Mouse (Mus musculus): Measurements from ENCODE around the gene Myoz1. TPM values are rescaled to one million over a fixed set of nuclear protein-coding genes. Genes with fewer than 3 reads are reported as not detected.

The Myoz1 gene
- polyA plus RNA-seq, 1 experiment from 2014 or later = 1.8 TPM

GRCm38 (mm10) chr14:20694884-20695760 lies 38.8 kb upstream of the Myoz1 start, which contains the start of gene Fut11:
Fut11 (plus strand) TSS chr14:20694968.
- H3K4me2 ChIP-seq (ENCODE audit: low read depth, low read length) = peak within 1 kb of the TSS; percentile 87
- under 1% methylated on average over 97 of the region's 111 CpGs for WGBS
- H3K36me3 ChIP-seq (ENCODE audit: control insufficient read depth, insufficient read depth, low read length) = peaks cover 28% of the 10 kb centered on the region
- ATAC-seq (ENCODE audit: low read depth) = peak; percentile 94
- H3K9ac ChIP-seq (ENCODE audit: low read length) = peak within 1 kb of the TSS; percentile 96
- peak within 1 kb of the TSS; percentile 99 for H3K27ac ChIP-seq (ENCODE audit: low read length)
- H3K4me1 ChIP-seq (replicated peaks; ENCODE audit: control insufficient read depth, insufficient read depth, low read length) = peaks cover 25% of the 10 kb centered on the region
- H3K9me3 ChIP-seq (ENCODE audit: control insufficient read depth, low read length) = no peaks in the 10 kb centered on the region
- peak within 1 kb of the TSS; percentile 98 for H3K4me3 ChIP-seq (ENCODE audit: low read length)
- no peaks in the 10 kb centered on the region for H3K27me3 ChIP-seq (ENCODE audit: control insufficient read depth, insufficient read depth, low read depth, low read length)

- peak overlapping the region; percentile 99 for H3K27ac ChIP-seq (ENCODE audit: low read length)
- H3K9ac ChIP-seq (ENCODE audit: low read length) = peak overlapping the region; percentile 96
- H3K9me3 ChIP-seq (ENCODE audit: control insufficient read depth, low read length) = no peaks in the 10 kb centered on the region
- H3K36me3 ChIP-seq (ENCODE audit: control insufficient read depth, insufficient read depth, low read length) = peaks cover 36% of the 10 kb centered on the region
- no peaks in the 10 kb centered on the region for H3K27me3 ChIP-seq (ENCODE audit: control insufficient read depth, insufficient read depth, low read depth, low read length)
- WGBS = 44% methylated on average over 13 of the region's 13 CpGs
- peak; percentile 10; the same call in 1 of the 2 replicates for ATAC-seq (ENCODE audit: low read depth)
- peak overlapping the region; percentile 98 for H3K4me3 ChIP-seq (ENCODE audit: low read length)
- peak overlapping the region; percentile 87 for H3K4me2 ChIP-seq (ENCODE audit: low read depth, low read length)
- peaks cover 25% of the 10 kb centered on the region for H3K4me1 ChIP-seq (replicated peaks; ENCODE audit: control insufficient read depth, insufficient read depth, low read length)
Measured at GRCm38 (mm10) chr14:20694185-20694883, 38.0 kb upstream of the Myoz1 start.

GRCm38 (mm10) chr14:20693589-20694101 lies 37.3 kb upstream of the Myoz1 start:
- no peak for ATAC-seq (ENCODE audit: low read depth)
- H3K4me2 ChIP-seq (ENCODE audit: low read depth, low read length) = no peak overlapping the region
- no peaks in the 10 kb centered on the region for H3K9me3 ChIP-seq (ENCODE audit: control insufficient read depth, low read length)
- H3K9ac ChIP-seq (ENCODE audit: low read length) = no peak overlapping the region
- H3K27ac ChIP-seq (ENCODE audit: low read length) = no peak overlapping the region
- WGBS = 85% methylated on average over 10 of the region's 10 CpGs
- no peaks in the 10 kb centered on the region for H3K27me3 ChIP-seq (ENCODE audit: control insufficient read depth, insufficient read depth, low read depth, low read length)
- H3K4me1 ChIP-seq (replicated peaks; ENCODE audit: control insufficient read depth, insufficient read depth, low read length) = peaks cover 25% of the 10 kb centered on the region
- H3K4me3 ChIP-seq (ENCODE audit: low read length) = no peak overlapping the region
- peaks cover 42% of the 10 kb centered on the region for H3K36me3 ChIP-seq (ENCODE audit: control insufficient read depth, insufficient read depth, low read length)

DNA sequence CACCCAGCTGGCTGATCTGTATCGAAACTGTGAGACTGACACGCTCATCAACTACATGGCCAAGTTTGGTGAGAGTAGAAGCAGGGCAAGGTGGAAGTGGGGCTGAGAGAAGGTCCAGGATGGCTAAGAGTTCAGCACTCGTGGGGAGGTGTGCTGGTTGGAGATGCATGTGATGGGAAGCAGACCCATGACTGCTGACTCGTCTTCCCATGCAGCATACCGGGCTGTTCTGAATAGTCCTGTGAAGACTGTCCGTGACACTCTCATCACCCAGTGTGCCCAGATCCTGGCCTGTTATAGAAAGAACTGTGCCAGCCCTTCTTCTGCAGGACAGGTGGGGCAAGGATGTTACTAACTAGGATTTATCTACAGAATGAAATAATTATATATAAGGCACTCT lies 35.4 kb upstream of the Myoz1 start:
- WGBS = 90% methylated on average over 6 of the region's 6 CpGs
- Histone ChIP-seq H3K9me3 (ENCODE audit: control insufficient read depth, low read length) (no peaks in the 10 kb centered on the region), H3K27ac (ENCODE audit: low read length) (no peak overlapping the region), H3K36me3 (ENCODE audit: control insufficient read depth, insufficient read depth, low read length) (peaks cover 58% of the 10 kb centered on the region), H3K4me3 (ENCODE audit: low read length) (no peak overlapping the region), H3K27me3 (ENCODE audit: control insufficient read depth, insufficient read depth, low read depth, low read length) (no peaks in the 10 kb centered on the region), H3K9ac (ENCODE audit: low read length) (no peak overlapping the region), H3K4me1 (replicated peaks; ENCODE audit: control insufficient read depth, insufficient read depth, low read length) (peaks cover 16% of the 10 kb centered on the region), H3K4me2 (ENCODE audit: low read depth, low read length) (no peak overlapping the region)
- ATAC-seq (ENCODE audit: low read depth) = no peak

DNA sequence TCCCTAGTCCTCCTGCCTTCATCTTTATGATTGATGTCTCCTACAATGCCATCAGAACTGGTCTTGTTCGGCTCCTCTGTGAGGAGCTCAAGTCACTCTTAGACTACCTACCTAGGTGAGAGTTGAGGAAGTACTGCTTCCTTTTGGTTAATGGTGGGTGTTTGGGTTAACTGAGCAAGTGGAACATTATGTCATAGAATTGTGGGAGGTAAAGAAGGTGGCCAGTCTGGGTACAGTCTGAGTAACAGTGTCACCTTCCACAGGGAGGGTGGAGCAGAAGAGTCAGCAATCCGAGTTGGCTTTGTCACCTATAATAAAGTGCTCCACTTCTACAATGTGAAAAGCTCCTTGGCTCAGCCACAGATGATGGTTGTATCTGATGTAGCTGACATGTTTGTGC lies 32.7 kb upstream of the Myoz1 start:
- H3K27ac ChIP-seq (ENCODE audit: low read length) = no peak overlapping the region
- no peak overlapping the region for H3K9ac ChIP-seq (ENCODE audit: low read length)
- WGBS = 81% methylated on average over 2 of the region's 2 CpGs
- H3K4me1 ChIP-seq (replicated peaks; ENCODE audit: control insufficient read depth, insufficient read depth, low read length) = peaks cover under 1% of the 10 kb centered on the region; the same call in 1 of the 2 replicates
- H3K36me3 ChIP-seq (ENCODE audit: control insufficient read depth, insufficient read depth, low read length) = peaks cover 84% of the 10 kb centered on the region
- no peaks in the 10 kb centered on the region for H3K27me3 ChIP-seq (ENCODE audit: control insufficient read depth, insufficient read depth, low read depth, low read length)
- H3K9me3 ChIP-seq (ENCODE audit: control insufficient read depth, low read length) = no peaks in the 10 kb centered on the region
- no peak for ATAC-seq (ENCODE audit: low read depth)
- no peak overlapping the region for H3K4me3 ChIP-seq (ENCODE audit: low read length)
- H3K4me2 ChIP-seq (ENCODE audit: low read depth, low read length) = no peak overlapping the region

DNA sequence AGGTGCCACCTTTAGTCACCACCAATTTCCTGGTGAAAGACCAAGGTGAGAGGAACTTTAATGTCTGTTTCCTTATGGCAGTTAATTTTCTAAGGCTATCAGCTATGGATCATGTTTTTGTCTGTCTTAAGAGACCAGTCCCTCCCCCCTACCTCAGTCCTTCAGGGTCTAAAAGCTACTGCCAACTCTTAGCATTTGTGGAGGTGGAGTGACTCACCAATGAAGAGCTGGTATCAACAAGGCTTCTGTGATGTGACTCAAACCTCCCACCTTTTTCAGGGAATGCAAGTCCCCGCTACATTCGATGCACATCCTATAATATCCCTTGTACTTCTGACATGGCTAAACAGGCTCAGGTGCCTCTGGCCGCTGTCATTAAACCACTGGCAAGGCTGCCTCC lies 30.2 kb upstream of the Myoz1 start:
- peaks cover 81% of the 10 kb centered on the region for H3K36me3 ChIP-seq (ENCODE audit: control insufficient read depth, insufficient read depth, low read length)
- H3K9ac ChIP-seq (ENCODE audit: low read length) = no peak overlapping the region
- WGBS = 97% methylated on average over 3 of the region's 3 CpGs
- no peak overlapping the region for H3K27ac ChIP-seq (ENCODE audit: low read length)
- H3K4me2 ChIP-seq (ENCODE audit: low read depth, low read length) = no peak overlapping the region
- ATAC-seq (ENCODE audit: low read depth) = no peak
- no peak overlapping the region for H3K4me3 ChIP-seq (ENCODE audit: low read length)
- no peaks in the 10 kb centered on the region for H3K9me3 ChIP-seq (ENCODE audit: control insufficient read depth, low read length)
- no peaks in the 10 kb centered on the region for H3K27me3 ChIP-seq (ENCODE audit: control insufficient read depth, insufficient read depth, low read depth, low read length)
- no peaks in the 10 kb centered on the region for H3K4me1 ChIP-seq (replicated peaks; ENCODE audit: control insufficient read depth, insufficient read depth, low read length)

DNA sequence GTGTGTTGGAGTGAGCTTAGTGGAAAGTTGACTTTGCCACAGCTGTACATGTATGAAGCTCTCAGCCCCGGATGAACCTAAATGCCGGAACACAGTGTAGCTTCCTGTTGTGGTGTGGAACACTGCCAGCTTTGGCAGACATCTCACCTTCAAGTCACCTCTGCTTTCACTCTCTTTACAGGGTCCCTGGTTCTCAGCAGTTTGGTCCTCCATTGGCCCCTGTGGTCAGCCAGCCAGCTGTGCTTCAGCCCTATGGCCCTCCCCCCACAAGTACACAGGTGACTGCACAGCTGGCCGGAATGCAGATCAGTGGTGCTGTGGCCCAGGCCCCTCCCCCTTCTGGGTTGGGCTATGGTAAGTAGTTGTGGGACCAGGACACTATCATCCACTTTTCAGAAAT lies 26.2 kb upstream of the Myoz1 start:
- Histone ChIP-seq H3K9me3 (ENCODE audit: control insufficient read depth, low read length) (no peaks in the 10 kb centered on the region), H3K27me3 (ENCODE audit: control insufficient read depth, insufficient read depth, low read depth, low read length) (no peaks in the 10 kb centered on the region), H3K27ac (ENCODE audit: low read length) (no peak overlapping the region), H3K9ac (ENCODE audit: low read length) (no peak overlapping the region), H3K4me1 (replicated peaks; ENCODE audit: control insufficient read depth, insufficient read depth, low read length) (no peaks in the 10 kb centered on the region), H3K36me3 (ENCODE audit: control insufficient read depth, insufficient read depth, low read length) (peaks cover 83% of the 10 kb centered on the region), H3K4me2 (ENCODE audit: low read depth, low read length) (no peak overlapping the region), H3K4me3 (ENCODE audit: low read length) (no peak overlapping the region)
- 53% methylated on average over 3 of the region's 3 CpGs for WGBS
- peak; percentile 41; the same call in 1 of the 2 replicates for ATAC-seq (ENCODE audit: low read depth)

- Histone ChIP-seq H3K27me3 (ENCODE audit: control insufficient read depth, insufficient read depth, low read depth, low read length) (no peaks in the 10 kb centered on the region), H3K4me1 (replicated peaks; ENCODE audit: control insufficient read depth, insufficient read depth, low read length) (no peaks in the 10 kb centered on the region), H3K27ac (ENCODE audit: low read length) (no peak overlapping the region), H3K4me2 (ENCODE audit: low read depth, low read length) (no peak overlapping the region), H3K9ac (ENCODE audit: low read length) (no peak overlapping the region), H3K4me3 (ENCODE audit: low read length) (no peak overlapping the region), H3K9me3 (ENCODE audit: control insufficient read depth, low read length) (no peaks in the 10 kb centered on the region), H3K36me3 (ENCODE audit: control insufficient read depth, insufficient read depth, low read length) (peaks cover 81% of the 10 kb centered on the region)
- 91% methylated on average over 2 of the region's 2 CpGs for WGBS
- no peak for ATAC-seq (ENCODE audit: low read depth)
Measured at GRCm38 (mm10) chr14:20681742-20682141, 25.4 kb upstream of the Myoz1 start.

DNA sequence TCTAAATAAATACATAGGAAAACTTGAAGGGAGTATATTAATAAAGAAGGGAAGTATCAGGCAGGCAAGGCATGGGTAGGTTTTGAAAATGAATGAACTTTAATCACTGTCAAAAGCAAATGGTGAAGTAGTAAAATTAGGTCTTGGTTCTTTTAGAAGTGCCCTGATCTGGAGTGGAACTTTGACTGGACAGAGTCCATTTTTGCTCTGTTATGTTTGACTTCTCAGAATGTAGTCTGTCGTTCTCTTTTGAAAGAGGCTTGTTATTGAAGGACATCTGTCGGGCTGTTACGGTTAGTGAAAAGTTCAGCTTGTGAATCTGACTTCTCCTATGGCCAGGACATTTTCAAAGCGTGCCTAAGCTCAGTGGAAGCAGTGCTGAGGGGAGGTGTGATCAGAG lies 21.6 kb upstream of the Myoz1 start:
- Histone ChIP-seq H3K9ac (ENCODE audit: low read length) (no peak overlapping the region), H3K27ac (ENCODE audit: low read length) (no peak overlapping the region), H3K36me3 (ENCODE audit: control insufficient read depth, insufficient read depth, low read length) (peaks cover 54% of the 10 kb centered on the region), H3K4me1 (replicated peaks; ENCODE audit: control insufficient read depth, insufficient read depth, low read length) (peaks cover 10% of the 10 kb centered on the region), H3K27me3 (ENCODE audit: control insufficient read depth, insufficient read depth, low read depth, low read length) (no peaks in the 10 kb centered on the region), H3K4me2 (ENCODE audit: low read depth, low read length) (no peak overlapping the region), H3K9me3 (ENCODE audit: control insufficient read depth, low read length) (peaks cover 3% of the 10 kb centered on the region; the same call in 1 of the 2 replicates), H3K4me3 (ENCODE audit: low read length) (no peak overlapping the region)
- WGBS = 92% methylated on average over 4 of the region's 4 CpGs
- ATAC-seq (ENCODE audit: low read depth) = no peak
